6 mouse cellular contexts compared by ENCODE assay signal in genomic region chr9:88570471-88570870, GRCm38 (mm10). TPM values are rescaled to one million over a fixed set of nuclear protein-coding genes. Genes with fewer than 3 reads are reported as not detected.
"Had no signal": no experiment of that assay in that cellular context is flagged by ENCODE, and none has a peak within 500 bp of the region (broad histone marks: within the 10 kb centered on the region; RNA-seq: fewer than 3 reads in every experiment).

No protein-coding gene starts in this region.

RNA-seq across cellular contexts. Expression of gene Trim43a, which starts 10.2 kb away (rescaled TPM):
- total RNA-seq: megakaryocyte, adult 5-6 weeks; megakaryocyte-erythroid progenitor cell, adult 5-6 weeks; neutrophil, adult 5-6 weeks had no signal
- polyA plus RNA-seq: lung, embryonic 14.5 days; neural tube, embryonic 11.5 days; spleen, adult 2 months had no signal
